Mouse (Mus musculus): ENCODE measurements at regions not wholly inside any gene's neighbourhood (a gene's known extent, or its start where the extent isn't known, plus 50 kb on each side); places are given as distances from the start of the nearest gene placed in this dataset.

- Histone ChIP-seq H3K27me3 (ENCODE audit: control insufficient read depth, insufficient read depth, low read length, poor library complexity, severe bottlenecking) (no peaks in the 10 kb centered on the region), H3K36me3 (ENCODE audit: control insufficient read depth, insufficient read depth, low read length, poor library complexity, severe bottlenecking) (no peaks in the 10 kb centered on the region)
- DNase-seq (ENCODE audit: low read depth, low spot score) = no peak
Observed at GRCm38 (mm10) chr2:34078248-34078874, 190.6 kb upstream of the Mvb12b start.

GRCm38 (mm10) chr2:34076346-34076745, 188.6 kb upstream of the Mvb12b start:
- no peaks in the 10 kb centered on the region for H3K27me3 ChIP-seq (ENCODE audit: control insufficient read depth, insufficient read depth, low read length, poor library complexity, severe bottlenecking)
- H3K36me3 ChIP-seq (ENCODE audit: control insufficient read depth, insufficient read depth, low read length, poor library complexity, severe bottlenecking) = no peaks in the 10 kb centered on the region
- DNase-seq (ENCODE audit: low read depth, low spot score) = peak; percentile 31

- no peaks in the 10 kb centered on the region for H3K27me3 ChIP-seq (ENCODE audit: control insufficient read depth, insufficient read depth, low read length, poor library complexity, severe bottlenecking)
- peak; percentile 3 for DNase-seq (ENCODE audit: low read depth, low spot score)
Observed at GRCm38 (mm10) chr2:34074066-34074465, 186.3 kb upstream of the Mvb12b start.

GRCm38 (mm10) chr2:34065592-34065991, 177.8 kb upstream of the Mvb12b start:
- no peaks in the 10 kb centered on the region for H3K27me3 ChIP-seq (ENCODE audit: control insufficient read depth, insufficient read depth, low read length, poor library complexity, severe bottlenecking)
- H3K36me3 ChIP-seq (ENCODE audit: control insufficient read depth, insufficient read depth, low read length, poor library complexity, severe bottlenecking) = no peaks in the 10 kb centered on the region
- no peak for DNase-seq (ENCODE audit: low read depth, low spot score)

More at GRCm38 (mm10) chr2:34074066-34074465, 186.3 kb upstream of the Mvb12b start:
- no peaks in the 10 kb centered on the region for H3K36me3 ChIP-seq (ENCODE audit: control insufficient read depth, insufficient read depth, low read length, poor library complexity, severe bottlenecking)

- peak; percentile 13 for DNase-seq (ENCODE audit: low read depth, low spot score)
- no peaks in the 10 kb centered on the region for H3K36me3 ChIP-seq (ENCODE audit: control insufficient read depth, insufficient read depth, low read length, poor library complexity, severe bottlenecking)
- H3K27me3 ChIP-seq (ENCODE audit: control insufficient read depth, insufficient read depth, low read length, poor library complexity, severe bottlenecking) = no peaks in the 10 kb centered on the region
Observed at GRCm38 (mm10) chr2:34065090-34065489, 177.3 kb upstream of the Mvb12b start.

- DNase-seq (ENCODE audit: low read depth, low spot score) = no peak
- Histone ChIP-seq H3K36me3 (ENCODE audit: control insufficient read depth, insufficient read depth, low read length, poor library complexity, severe bottlenecking) (no peaks in the 10 kb centered on the region), H3K27me3 (ENCODE audit: control insufficient read depth, insufficient read depth, low read length, poor library complexity, severe bottlenecking) (no peaks in the 10 kb centered on the region)
Observed at GRCm38 (mm10) chr2:34056552-34056951, 168.8 kb upstream of the Mvb12b start.

GRCm38 (mm10) chr2:34043064-34043463, 155.3 kb upstream of the Mvb12b start:
- no peak for DNase-seq (ENCODE audit: low read depth, low spot score)
- no peaks in the 10 kb centered on the region for H3K36me3 ChIP-seq (ENCODE audit: control insufficient read depth, insufficient read depth, low read length, poor library complexity, severe bottlenecking)

GRCm38 (mm10) chr2:34042336-34042735, 154.6 kb upstream of the Mvb12b start:
- no peaks in the 10 kb centered on the region for H3K27me3 ChIP-seq (ENCODE audit: control insufficient read depth, insufficient read depth, low read length, poor library complexity, severe bottlenecking)
- DNase-seq (ENCODE audit: low read depth, low spot score) = no peak
- H3K36me3 ChIP-seq (ENCODE audit: control insufficient read depth, insufficient read depth, low read length, poor library complexity, severe bottlenecking) = no peaks in the 10 kb centered on the region

More at GRCm38 (mm10) chr2:34043064-34043463, 155.3 kb upstream of the Mvb12b start:
- no peaks in the 10 kb centered on the region for H3K27me3 ChIP-seq (ENCODE audit: control insufficient read depth, insufficient read depth, low read length, poor library complexity, severe bottlenecking)

- H3K36me3 ChIP-seq (ENCODE audit: control insufficient read depth, insufficient read depth, low read length, poor library complexity, severe bottlenecking) = no peaks in the 10 kb centered on the region
- no peaks in the 10 kb centered on the region for H3K27me3 ChIP-seq (ENCODE audit: control insufficient read depth, insufficient read depth, low read length, poor library complexity, severe bottlenecking)
- no peak for DNase-seq (ENCODE audit: low read depth, low spot score)
Observed at GRCm38 (mm10) chr2:34038982-34039381, 151.2 kb upstream of the Mvb12b start.

- DNase-seq (ENCODE audit: low read depth, low spot score) = no peak
- Histone ChIP-seq H3K27me3 (ENCODE audit: control insufficient read depth, insufficient read depth, low read length, poor library complexity, severe bottlenecking) (no peaks in the 10 kb centered on the region), H3K36me3 (ENCODE audit: control insufficient read depth, insufficient read depth, low read length, poor library complexity, severe bottlenecking) (no peaks in the 10 kb centered on the region)
Observed at GRCm38 (mm10) chr2:34033212-34033611, 145.5 kb upstream of the Mvb12b start.

- DNase-seq (ENCODE audit: low read depth, low spot score) = no peak
- Histone ChIP-seq H3K36me3 (ENCODE audit: control insufficient read depth, insufficient read depth, low read length, poor library complexity, severe bottlenecking) (no peaks in the 10 kb centered on the region), H3K27me3 (ENCODE audit: control insufficient read depth, insufficient read depth, low read length, poor library complexity, severe bottlenecking) (no peaks in the 10 kb centered on the region)
Observed at GRCm38 (mm10) chr2:34031421-34031820, 143.7 kb upstream of the Mvb12b start.

GRCm38 (mm10) chr2:34031001-34031412, 143.3 kb upstream of the Mvb12b start:
- Histone ChIP-seq H3K36me3 (ENCODE audit: control insufficient read depth, insufficient read depth, low read length, poor library complexity, severe bottlenecking) (no peaks in the 10 kb centered on the region), H3K27me3 (ENCODE audit: control insufficient read depth, insufficient read depth, low read length, poor library complexity, severe bottlenecking) (no peaks in the 10 kb centered on the region)
- no peak for DNase-seq (ENCODE audit: low read depth, low spot score)

- Histone ChIP-seq H3K27me3 (ENCODE audit: control insufficient read depth, insufficient read depth, low read length, poor library complexity, severe bottlenecking) (no peaks in the 10 kb centered on the region), H3K36me3 (ENCODE audit: control insufficient read depth, insufficient read depth, low read length, poor library complexity, severe bottlenecking) (no peaks in the 10 kb centered on the region)
- DNase-seq (ENCODE audit: low read depth, low spot score) = no peak
Observed at GRCm38 (mm10) chr2:34027445-34027844, 139.7 kb upstream of the Mvb12b start.

- no peak for DNase-seq (ENCODE audit: low read depth, low spot score)
- Histone ChIP-seq H3K27me3 (ENCODE audit: control insufficient read depth, insufficient read depth, low read length, poor library complexity, severe bottlenecking) (no peaks in the 10 kb centered on the region), H3K36me3 (ENCODE audit: control insufficient read depth, insufficient read depth, low read length, poor library complexity, severe bottlenecking) (no peaks in the 10 kb centered on the region)
Observed at GRCm38 (mm10) chr2:34026566-34027360, 139.0 kb upstream of the Mvb12b start.

- DNase-seq (ENCODE audit: low read depth, low spot score) = peak; percentile 10
- H3K36me3 ChIP-seq (ENCODE audit: control insufficient read depth, insufficient read depth, low read length, poor library complexity, severe bottlenecking) = no peaks in the 10 kb centered on the region
- no peaks in the 10 kb centered on the region for H3K27me3 ChIP-seq (ENCODE audit: control insufficient read depth, insufficient read depth, low read length, poor library complexity, severe bottlenecking)
Observed at GRCm38 (mm10) chr2:34025715-34026360, 138.1 kb upstream of the Mvb12b start.

All from splenic B cell, adult 2 months (primary cell).